Mouse (Mus musculus) brain, embryonic 14.5 days (tissue): ENCODE measurements around the gene Sh3rf1.

Experiments used
- CTCF ChIP-seq: fragments of 200-500 bp; IDR thresholded peaks from 2 replicates; pipeline ENCODE4 v1.5.1; 2012; ENCODE audit warnings: inconsistent platforms, mild to moderate bottlenecking, moderate library complexity, borderline replicate concordance; ENCODE audit not compliant: insufficient read depth, insufficient read length; ENCODE audit errors: extremely low read depth
- POLR2A ChIP-seq: fragments of 200-500 bp; IDR thresholded peaks from 2 replicates; pipeline ENCODE4 v1.6.1; 2012; ENCODE audit warnings: mild to moderate bottlenecking, inconsistent platforms, borderline replicate concordance; ENCODE audit not compliant: poor library complexity, insufficient read depth, insufficient read length, severe bottlenecking; ENCODE audit errors: extremely low read depth

DNA sequence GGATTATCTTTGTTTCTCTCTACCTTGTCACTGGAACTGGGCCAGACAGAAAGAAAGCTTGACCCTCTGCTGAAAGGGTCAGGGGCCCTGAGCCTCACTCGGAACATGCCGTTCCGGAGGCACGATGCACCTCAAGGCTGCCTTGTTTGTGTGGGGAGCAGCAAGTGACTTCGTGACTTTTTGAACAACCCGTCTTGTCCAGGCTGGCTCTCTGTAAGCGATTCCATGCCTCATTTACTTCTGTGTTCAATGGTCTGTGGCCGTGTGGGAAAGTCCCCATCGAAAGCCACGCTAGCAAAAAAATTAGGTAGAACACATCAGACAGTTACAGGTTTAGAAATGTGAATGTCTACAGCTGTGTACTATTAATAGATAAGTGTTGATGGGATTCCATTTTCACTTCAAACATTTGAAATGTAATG lies 136.2 kb downstream of the Sh3rf1 start:
- TF ChIP-seq POLR2A (no peak), CTCF (no peak)
